23 mouse cellular contexts compared by ENCODE assay signal in genomic region chr17:81486388-81486787, GRCm38 (mm10). TPM values are rescaled to one million over a fixed set of nuclear protein-coding genes. Genes with fewer than 3 reads are reported as not detected.
"Had no signal": no experiment of that assay in that cellular context is flagged by ENCODE, and none has a peak within 500 bp of the region (broad histone marks: within the 10 kb centered on the region; RNA-seq: fewer than 3 reads in every experiment).

No protein-coding gene starts in this region.

- H3K9ac ChIP-seq: kidney, embryonic 15.5 days; limb, embryonic 15.5 days; liver, embryonic 12.5 days; lung, embryonic 14.5 days; midbrain, embryonic 13.5 days; stomach, embryonic 15.5 days had no signal

- ATAC-seq: liver, embryonic 12.5 days; midbrain, embryonic 13.5 days had no signal

- H3K9me3 ChIP-seq: kidney, embryonic 15.5 days; limb, embryonic 15.5 days; liver, embryonic 12.5 days; midbrain, embryonic 13.5 days; stomach, embryonic 15.5 days had no signal

- H3K36me3 ChIP-seq: kidney, embryonic 15.5 days; limb, embryonic 15.5 days; liver, embryonic 12.5 days; midbrain, embryonic 13.5 days; stomach, embryonic 15.5 days had no signal

- H3K4me2 ChIP-seq: kidney, embryonic 15.5 days; limb, embryonic 15.5 days; liver, embryonic 12.5 days; lung, embryonic 14.5 days; midbrain, embryonic 13.5 days; stomach, embryonic 15.5 days had no signal

- H3K4me1 ChIP-seq: kidney, embryonic 15.5 days; liver, embryonic 12.5 days; stomach, embryonic 15.5 days had no signal

- H3K27me3 ChIP-seq: kidney, embryonic 15.5 days; limb, embryonic 15.5 days; liver, embryonic 12.5 days; midbrain, embryonic 13.5 days; stomach, embryonic 15.5 days had no signal

- H3K27ac ChIP-seq: kidney, embryonic 15.5 days; limb, embryonic 15.5 days; liver, embryonic 12.5 days; midbrain, embryonic 13.5 days; stomach, embryonic 15.5 days had no signal

- DNase-seq: kidney, postnatal 14 days; lung, embryonic 14.5 days; retina, postnatal 1 day; thymus, adult 2 months; thymus, postnatal 25 days had no signal

- H3K4me3 ChIP-seq: kidney, embryonic 15.5 days; limb, embryonic 15.5 days; liver, embryonic 12.5 days; midbrain, embryonic 13.5 days; myocyte; stomach, embryonic 15.5 days had no signal

RNA-seq across cellular contexts. Expression of gene Gm11096, which starts 44.8 kb away (rescaled TPM):
- total RNA-seq: layer of hippocampus, adult 8-10 months; layer of hippocampus, postnatal 14 days; left cerebral cortex, adult 18-20 months; left cerebral cortex, postnatal 10 days; megakaryocyte-erythroid progenitor cell, adult 5-6 weeks had no signal
- polyA plus RNA-seq: kidney, embryonic 15.5 days; large intestine, adult 2 months; limb, embryonic 11.5 days; limb, embryonic 15.5 days; liver, embryonic 12.5 days; liver, embryonic 16.5 days; lung, embryonic 14.5 days; midbrain, embryonic 13.5 days; myocyte; neural tube, embryonic 11.5 days; spleen, adult 2 months; stomach, embryonic 15.5 days; testis, adult 2 months; thymus, adult 2 months; urinary bladder, adult 2 months had no signal
